Mouse (Mus musculus): ENCODE measurements around the gene Eif4a2.

DNA sequence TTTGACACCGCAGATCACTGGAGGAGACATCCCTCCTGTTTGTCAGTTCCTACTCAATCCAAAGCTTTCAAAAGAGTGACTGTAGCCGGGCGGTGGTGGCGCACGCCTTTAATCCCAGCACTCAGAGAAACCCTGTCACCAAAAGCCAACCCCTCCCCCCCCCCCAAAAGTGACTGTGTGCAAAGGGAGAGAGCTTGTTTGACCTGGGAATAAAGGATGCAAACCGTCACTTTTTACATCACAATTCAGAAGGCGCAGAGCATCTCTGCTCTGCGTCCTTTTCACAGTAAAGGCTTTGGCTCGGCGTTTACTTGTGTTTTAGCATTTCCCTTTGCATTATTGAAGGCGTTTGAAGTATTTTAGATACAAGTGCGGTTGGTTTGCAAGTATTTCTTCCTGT is 7.6 kb upstream of the Eif4a2 start:
- no peak for TF ChIP-seq CTCF (conservative IDR thresholded peaks at IDR 0.05; ENCODE audit: insufficient read depth, insufficient read length, low read depth, low read length)
- no peak for TF ChIP-seq POLR2A (IDR thresholded peaks at IDR 0.05; ENCODE audit: low read depth, low read length)
